Mouse (Mus musculus): ENCODE data around the gene Map3k4. TPM values are rescaled to one million over a fixed set of nuclear protein-coding genes. Genes with fewer than 3 reads are reported as not detected.

Map3k4 gene
- total RNA-seq (2014; fragmentation: Nextera tagmentation) (9.4 and 22.7 TPM in 2 replicates), total RNA-seq (2017) (22.9 and 34.1 TPM in 2 replicates)

- peak; percentile 96 for ATAC-seq (replicated peaks; ENCODE audit: poor library complexity, severe bottlenecking)
Observed at GRCm38 (mm10) chr17:12318663-12319201, at the start of gene Map3k4. TSS of gene Map3k4 (minus strand) at chr17:12318796.

- ATAC-seq (replicated peaks; ENCODE audit: poor library complexity, severe bottlenecking) = peak; percentile 59
Observed at GRCm38 (mm10) chr17:12367373-12367930, 48.9 kb upstream of the Map3k4 start.

- peak; percentile 28 for ATAC-seq (replicated peaks; ENCODE audit: poor library complexity, severe bottlenecking)
Observed at GRCm38 (mm10) chr17:12364426-12364735, 45.8 kb upstream of the Map3k4 start.

- ATAC-seq (replicated peaks; ENCODE audit: poor library complexity, severe bottlenecking) = peak; percentile 90
Observed at GRCm38 (mm10) chr17:12363601-12364425, 45.2 kb upstream of the Map3k4 start.

GRCm38 (mm10) chr17:12359876-12360275 is 41.3 kb upstream of the Map3k4 start:
- ATAC-seq (replicated peaks; ENCODE audit: poor library complexity, severe bottlenecking) = no peak

GRCm38 (mm10) chr17:12352781-12353180 is 34.2 kb upstream of the Map3k4 start:
- ATAC-seq (replicated peaks; ENCODE audit: poor library complexity, severe bottlenecking) = no peak

GRCm38 (mm10) chr17:12351564-12351963 is 33.0 kb upstream of the Map3k4 start:
- no peak for ATAC-seq (replicated peaks; ENCODE audit: poor library complexity, severe bottlenecking)

- ATAC-seq (replicated peaks; ENCODE audit: poor library complexity, severe bottlenecking) = 0 out of 2 replicates have a peak, but pooled peaks have one; percentile 22
Observed at GRCm38 (mm10) chr17:12347462-12347861, 28.9 kb upstream of the Map3k4 start.

GRCm38 (mm10) chr17:12343702-12344376 is 25.2 kb upstream of the Map3k4 start:
- ATAC-seq (replicated peaks; ENCODE audit: poor library complexity, severe bottlenecking) = no peak

GRCm38 (mm10) chr17:12337156-12337555 is 18.6 kb upstream of the Map3k4 start:
- no peak for ATAC-seq (replicated peaks; ENCODE audit: poor library complexity, severe bottlenecking)

- no peak for ATAC-seq (replicated peaks; ENCODE audit: poor library complexity, severe bottlenecking)
Observed at GRCm38 (mm10) chr17:12336073-12336868, 17.7 kb upstream of the Map3k4 start.

- no peak for ATAC-seq (replicated peaks; ENCODE audit: poor library complexity, severe bottlenecking)
Observed at GRCm38 (mm10) chr17:12335115-12335514, 16.5 kb upstream of the Map3k4 start.

- no peak for ATAC-seq (replicated peaks; ENCODE audit: poor library complexity, severe bottlenecking)
Observed at GRCm38 (mm10) chr17:12327847-12328518, 9.4 kb upstream of the Map3k4 start.

- ATAC-seq (replicated peaks; ENCODE audit: poor library complexity, severe bottlenecking) = no peak
Observed at GRCm38 (mm10) chr17:12319786-12320185, 1.2 kb upstream of the Map3k4 start.

- peak; percentile 45 for ATAC-seq (replicated peaks; ENCODE audit: poor library complexity, severe bottlenecking)
Observed at GRCm38 (mm10) chr17:12317954-12318651, 493 bp downstream of the Map3k4 start.

GRCm38 (mm10) chr17:12317607-12317953 is 1.0 kb downstream of the Map3k4 start:
- ATAC-seq (replicated peaks; ENCODE audit: poor library complexity, severe bottlenecking) = no peak

- ATAC-seq (replicated peaks; ENCODE audit: poor library complexity, severe bottlenecking) = no peak
Observed at GRCm38 (mm10) chr17:12316251-12316650, 2.3 kb downstream of the Map3k4 start.

- ATAC-seq (replicated peaks; ENCODE audit: poor library complexity, severe bottlenecking) = no peak
Observed at GRCm38 (mm10) chr17:12312248-12312647, 6.3 kb downstream of the Map3k4 start.

GRCm38 (mm10) chr17:12309493-12309892 is 9.1 kb downstream of the Map3k4 start:
- ATAC-seq (replicated peaks; ENCODE audit: poor library complexity, severe bottlenecking) = no peak
